Mouse (Mus musculus): ENCODE measurements at regions not wholly inside any gene's neighbourhood (a gene's known extent, or its start where the extent isn't known, plus 50 kb on each side); places are given as distances from the start of the nearest gene placed in this dataset.

DNA sequence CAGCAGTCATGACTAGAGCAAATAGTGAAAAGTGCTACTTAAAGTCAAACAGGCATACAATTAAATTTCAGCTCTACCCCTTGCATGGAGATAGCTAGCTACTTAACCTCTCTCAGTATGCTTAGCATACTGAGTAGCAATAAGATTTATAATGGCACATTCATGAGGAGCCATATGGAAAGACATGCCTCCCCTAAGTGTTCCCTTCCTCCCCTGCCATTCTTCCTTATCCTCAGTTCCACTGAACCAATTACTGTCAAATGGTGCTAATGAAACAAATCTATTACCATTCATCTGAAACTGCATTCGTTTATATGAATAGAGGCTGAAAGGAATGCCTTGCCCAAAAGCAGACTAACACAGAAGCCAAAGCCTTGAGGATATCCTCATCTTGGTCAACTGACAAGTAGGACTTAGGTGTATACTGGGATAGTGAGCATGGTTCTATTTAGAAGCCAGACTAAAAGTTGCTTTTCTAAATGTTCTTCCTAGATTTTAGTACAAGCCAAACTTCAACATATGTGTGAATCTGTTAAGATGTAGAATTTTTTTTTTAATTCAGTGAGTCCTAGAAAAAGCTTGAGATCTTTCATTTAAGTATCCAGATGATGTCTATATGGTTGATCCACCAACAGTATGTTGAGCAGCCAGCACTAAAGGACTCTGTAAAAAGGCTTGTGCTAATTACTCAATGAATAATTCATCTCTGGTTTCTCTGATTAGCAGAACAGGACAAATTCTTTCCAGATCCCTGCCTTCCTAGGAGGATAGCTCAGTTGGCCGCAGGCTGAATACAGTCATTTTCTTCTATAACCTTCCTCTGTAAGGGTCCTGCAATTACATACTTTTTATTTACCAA is 368.7 kb downstream of the Tmem135 start:
- no peak for TF ChIP-seq POLR2A (IDR thresholded peaks at IDR 0.05; ENCODE audit: low read depth, low read length)
- TF ChIP-seq CTCF (IDR thresholded peaks at IDR 0.05; ENCODE audit: extremely low read depth, insufficient read length, insufficient replicate concordance, low read depth, low read length) = no peak
